Mouse (Mus musculus): Measurements from ENCODE around the gene Mtch2.

GRCm38 (mm10) chr2:90875239-90875638 is 28.3 kb downstream of the Mtch2 start:
- TF ChIP-seq FLI1 (IDR thresholded peaks at IDR 0.05; ENCODE audit: low read length), result no peak
- TF ChIP-seq GATA1 (IDR thresholded peaks at IDR 0.05; ENCODE audit: borderline replicate concordance, low read length), result no peak
